ENCODE assay signal across 8 mouse cellular contexts in genomic region chr6:140955751-140956521, GRCm38 (mm10).
A peak's percentile ranks its signal among the peaks of the same experiment; 100 is the strongest.
DNase-seq lines count a peak whose midpoint lies in the region; ATAC-seq lines count a peak whose summit lies in the region.

No protein-coding gene starts in this region.

- H3K4me3 ChIP-seq in forebrain, embryonic 16.5 days (replicated peaks; ENCODE audit: low read length): no peak overlapping the region
- H3K4me3 ChIP-seq in hindbrain, embryonic 15.5 days: no peak overlapping the region

- no peaks in the 10 kb centered on the region for H3K9me3 ChIP-seq in forebrain, embryonic 16.5 days (ENCODE audit: control insufficient read depth, low read length)
- no peaks in the 10 kb centered on the region for H3K9me3 ChIP-seq in hindbrain, embryonic 15.5 days

- peak; percentile 79 for ATAC-seq in forebrain, embryonic 16.5 days
- peak; percentile 54; the same call in 1 of the 2 replicates for ATAC-seq in hindbrain, embryonic 15.5 days (ENCODE audit: low FRiP score, low read depth)

- H3K4me2 ChIP-seq in forebrain, embryonic 16.5 days (ENCODE audit: low read length): no peak overlapping the region
- no peak overlapping the region for H3K4me2 ChIP-seq in hindbrain, embryonic 15.5 days

- no peaks in the 10 kb centered on the region for H3K27me3 ChIP-seq in forebrain, embryonic 16.5 days (replicated peaks; ENCODE audit: control insufficient read depth, insufficient read depth, low read length)
- no peaks in the 10 kb centered on the region for H3K27me3 ChIP-seq in hindbrain, embryonic 15.5 days

- peak overlapping the region; percentile 51; the same call in 1 of the 2 replicates for H3K27ac ChIP-seq in forebrain, embryonic 16.5 days (ENCODE audit: low read length)
- H3K27ac ChIP-seq in hindbrain, embryonic 15.5 days (replicated peaks): peak overlapping the region; percentile 18

- H3K4me1 ChIP-seq in forebrain, embryonic 16.5 days (replicated peaks; ENCODE audit: control insufficient read depth, insufficient read depth, low read length): peaks cover 22% of the 10 kb centered on the region
- H3K4me1 ChIP-seq in hindbrain, embryonic 15.5 days (replicated peaks): peaks cover 9% of the 10 kb centered on the region; the same call in 1 of the 2 replicates

- H3K36me3 ChIP-seq in forebrain, embryonic 16.5 days (ENCODE audit: control insufficient read depth, insufficient read depth): no peaks in the 10 kb centered on the region
- no peaks in the 10 kb centered on the region for H3K36me3 ChIP-seq in hindbrain, embryonic 15.5 days

- 0 out of 2 replicates have a peak overlapping the region, but pooled peaks have one; percentile 3 for H3K9ac ChIP-seq in forebrain, embryonic 16.5 days (replicated peaks; ENCODE audit: low read depth, low read length)
- H3K9ac ChIP-seq in hindbrain, embryonic 15.5 days: no peak overlapping the region

- WGBS in forebrain, embryonic 16.5 days: 34% methylated on average over 13 of the region's 13 CpGs
- WGBS in hindbrain, embryonic 15.5 days: 51% methylated on average over 13 of the region's 13 CpGs

- peak; percentile 7 for DNase-seq in embryo, embryonic 11 days
- DNase-seq in embryo, embryonic 10 days (ENCODE audit: low spot score): no peak
- peak; percentile 78 for DNase-seq in lung, postnatal 36 days
- no peak for DNase-seq in yolk sac, embryonic 10.5 days (ENCODE audit: low spot score)
- no peak for DNase-seq in thymus, postnatal 0 days (ENCODE audit: low spot score)
- DNase-seq in spleen, adult 18-20 months: no peak

Comparison
In these comparisons a context has a peak if more than half of its experiments do, and no peak if none do; other contexts are left out.
1. DNase-seq: peak in embryo, embryonic 11 days (single experiment) and lung, postnatal 36 days (single experiment); none in embryo, embryonic 10 days (single experiment), yolk sac, embryonic 10.5 days (single experiment), thymus, postnatal 0 days (single experiment) and spleen, adult 18-20 months (0 of 2).